Mouse (Mus musculus): ENCODE measurements around the gene Ip6k2. TPM values are rescaled to one million over a fixed set of nuclear protein-coding genes. Genes with fewer than 3 reads are reported as not detected.

Gene Ip6k2
- polyA plus RNA-seq, 1 experiment from 2014 or later = 88.1 TPM

DNA sequence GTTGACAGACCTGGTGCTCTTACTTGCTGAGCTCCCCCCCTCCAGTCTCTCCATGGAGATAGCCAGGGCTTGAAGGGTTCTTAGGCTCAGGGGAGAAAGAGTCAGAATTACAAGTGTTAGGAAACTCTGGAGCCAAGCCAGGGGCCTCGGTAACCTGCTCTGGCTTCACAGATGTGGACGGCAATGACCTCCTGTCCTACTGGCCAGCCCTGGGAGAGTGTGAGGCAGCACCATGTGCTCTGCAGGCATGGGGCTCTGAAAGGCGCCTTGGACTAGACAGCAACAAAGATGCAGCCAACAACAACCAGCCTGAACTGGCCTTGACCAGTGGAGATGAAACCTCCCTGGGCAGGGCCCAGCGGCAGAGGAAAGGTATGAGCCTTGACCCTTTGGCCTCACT lies 63.8 kb downstream of the Ip6k2 start:
- H3K27me3 ChIP-seq (ENCODE audit: insufficient read depth, low read length) = 0 out of 2 replicates have a peak, but pooled peaks cover 14% of the 10 kb centered on the region
- no peak overlapping the region for H3K4me3 ChIP-seq (ENCODE audit: low read depth, low read length)
- TF ChIP-seq CTCF (IDR thresholded peaks at IDR 0.05; ENCODE audit: low read depth) = no peak
- no peak overlapping the region for H3K27ac ChIP-seq (ENCODE audit: low read depth)
- H3K4me1 ChIP-seq (ENCODE audit: insufficient read depth) = no peaks in the 10 kb centered on the region
- DNase-seq = no peak
- H3K4me2 ChIP-seq = no peak overlapping the region
- no peaks in the 10 kb centered on the region for H3K36me3 ChIP-seq (ENCODE audit: insufficient read depth)
- 76% methylated on average over 4 of the region's 4 CpGs for WGBS
- H3K9ac ChIP-seq = no peak overlapping the region
- H3K9me3 ChIP-seq (ENCODE audit: low read depth, low read length) = no peaks in the 10 kb centered on the region
- ATAC-seq (ENCODE audit: insufficient read depth) = no peak

DNA sequence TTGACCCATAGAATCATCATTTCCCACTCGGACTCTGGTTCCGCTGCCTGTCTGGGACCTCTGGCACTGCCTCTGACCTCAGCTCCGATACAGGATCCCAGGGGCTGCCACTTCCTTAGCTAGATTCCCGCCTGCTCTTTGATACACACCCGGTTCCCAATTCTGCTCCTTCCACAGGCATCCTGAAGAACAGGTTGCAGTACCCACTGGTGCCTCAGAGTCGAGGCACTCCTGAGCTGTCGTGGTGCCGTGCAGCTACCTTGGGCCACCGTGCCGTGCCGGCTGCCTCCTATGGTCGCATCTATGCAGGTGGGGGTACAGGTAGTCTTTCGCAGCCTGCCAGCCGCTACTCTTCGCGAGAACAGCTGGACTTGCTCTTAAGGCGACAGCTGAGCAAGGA lies 64.8 kb downstream of the Ip6k2 start:
- H3K4me2 ChIP-seq = no peak overlapping the region
- no peak overlapping the region for H3K4me3 ChIP-seq (ENCODE audit: low read depth, low read length)
- TF ChIP-seq CTCF (IDR thresholded peaks at IDR 0.05; ENCODE audit: low read depth) = no peak
- no peak overlapping the region for H3K27ac ChIP-seq (ENCODE audit: low read depth)
- H3K9me3 ChIP-seq (ENCODE audit: low read depth, low read length) = no peaks in the 10 kb centered on the region
- DNase-seq = no peak
- H3K4me1 ChIP-seq (ENCODE audit: insufficient read depth) = no peaks in the 10 kb centered on the region; the same call in 1 of the 2 replicates
- no peak for ATAC-seq (ENCODE audit: insufficient read depth)
- 0 out of 2 replicates have a peak, but pooled peaks cover 6% of the 10 kb centered on the region for H3K27me3 ChIP-seq (ENCODE audit: insufficient read depth, low read length)
- H3K36me3 ChIP-seq (ENCODE audit: insufficient read depth) = no peaks in the 10 kb centered on the region
- 58% methylated on average over 17 of the region's 17 CpGs for WGBS
- no peak overlapping the region for H3K9ac ChIP-seq

DNA sequence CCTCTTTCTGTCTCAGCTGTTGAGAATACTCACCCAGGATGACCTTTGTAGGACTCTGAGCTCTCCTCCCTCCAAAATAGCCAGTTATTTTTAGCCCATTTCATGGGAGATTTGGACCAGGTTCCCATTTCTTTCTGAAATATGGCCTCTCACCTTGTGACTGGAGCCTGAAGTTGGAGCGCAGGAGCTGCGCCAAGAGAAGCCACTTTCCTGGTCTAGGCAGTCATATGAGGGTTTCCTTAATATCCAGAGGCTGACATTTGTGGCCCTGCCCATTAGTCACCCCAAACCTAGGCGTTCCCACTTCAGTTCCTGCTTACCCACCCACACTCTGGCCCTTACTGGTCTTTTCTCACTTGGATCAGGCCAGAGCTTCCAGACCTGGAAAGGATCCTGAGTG lies 69.4 kb downstream of the Ip6k2 start, which contains the start of gene Slc26a6:
Gene Slc26a6 (plus strand): TSS at position 308 of the 400 bp plus-strand sequence.
- Histone ChIP-seq H3K9me3 (ENCODE audit: low read depth, low read length) (no peaks in the 10 kb centered on the region), H3K4me1 (ENCODE audit: insufficient read depth) (peaks cover 7% of the 10 kb centered on the region; the same call in 1 of the 2 replicates), H3K36me3 (ENCODE audit: insufficient read depth) (peaks cover 9% of the 10 kb centered on the region; the same call in 1 of the 2 replicates), H3K4me3 (ENCODE audit: low read depth, low read length) (peak within 1 kb of the TSS; percentile 71), H3K4me2 (peak within 1 kb of the TSS; percentile 91), H3K27ac (ENCODE audit: low read depth) (peak within 1 kb of the TSS; percentile 94), H3K27me3 (ENCODE audit: insufficient read depth, low read length) (no peaks in the 10 kb centered on the region), H3K9ac (peak within 1 kb of the TSS; percentile 66)
- DNase-seq (no peak), ATAC-seq (ENCODE audit: insufficient read depth) (no peak)
- TF ChIP-seq CTCF (IDR thresholded peaks at IDR 0.05; ENCODE audit: low read depth) = no peak
- 81% methylated on average over 3 of the region's 3 CpGs for WGBS

DNA sequence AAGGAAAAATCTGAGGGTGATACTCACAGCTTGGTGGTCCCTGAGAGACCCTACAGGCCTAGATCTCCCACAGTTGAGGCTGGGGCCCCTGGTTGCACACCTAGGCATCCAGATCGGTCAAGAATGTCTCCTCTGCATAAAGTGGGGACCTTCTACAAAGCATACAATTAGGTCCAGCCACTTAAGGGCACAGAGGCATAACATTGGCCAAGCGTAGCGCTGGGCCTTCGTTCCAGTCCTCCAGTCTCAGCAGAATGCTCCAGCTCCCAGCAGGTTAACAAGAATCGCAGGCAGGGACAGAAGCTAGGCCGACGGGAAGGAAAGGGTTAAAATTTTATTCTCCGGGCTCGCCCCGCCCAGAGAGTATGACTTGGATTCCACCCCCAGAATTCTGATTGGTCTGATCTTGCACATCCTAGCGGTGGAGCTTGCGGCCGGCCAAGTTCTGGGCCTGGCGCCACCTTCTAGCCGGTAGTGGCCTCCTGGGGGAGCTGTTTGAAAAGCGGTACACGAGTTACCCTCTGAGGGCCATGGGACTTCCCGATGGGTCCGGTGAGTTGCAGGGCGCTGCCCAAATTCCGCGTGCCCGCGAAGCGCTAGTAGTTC lies 70.1 kb downstream of the Ip6k2 start:
- peak; percentile 97 for DNase-seq
- peak; percentile 92 for ATAC-seq (ENCODE audit: insufficient read depth)
- TF ChIP-seq CTCF (IDR thresholded peaks at IDR 0.05; ENCODE audit: low read depth) = peak; percentile 78
- Histone ChIP-seq H3K4me1 (ENCODE audit: insufficient read depth) (peaks cover 7% of the 10 kb centered on the region; the same call in 1 of the 2 replicates), H3K9ac (peak overlapping the region; percentile 66), H3K27ac (ENCODE audit: low read depth) (peak overlapping the region; percentile 94), H3K9me3 (ENCODE audit: low read depth, low read length) (no peaks in the 10 kb centered on the region), H3K4me3 (ENCODE audit: low read depth, low read length) (peak overlapping the region; percentile 71), H3K4me2 (peak overlapping the region; percentile 91), H3K36me3 (ENCODE audit: insufficient read depth) (peaks cover 16% of the 10 kb centered on the region; the same call in 1 of the 2 replicates), H3K27me3 (ENCODE audit: insufficient read depth, low read length) (no peaks in the 10 kb centered on the region)
- 2% methylated on average over 25 of the region's 25 CpGs for WGBS

DNA sequence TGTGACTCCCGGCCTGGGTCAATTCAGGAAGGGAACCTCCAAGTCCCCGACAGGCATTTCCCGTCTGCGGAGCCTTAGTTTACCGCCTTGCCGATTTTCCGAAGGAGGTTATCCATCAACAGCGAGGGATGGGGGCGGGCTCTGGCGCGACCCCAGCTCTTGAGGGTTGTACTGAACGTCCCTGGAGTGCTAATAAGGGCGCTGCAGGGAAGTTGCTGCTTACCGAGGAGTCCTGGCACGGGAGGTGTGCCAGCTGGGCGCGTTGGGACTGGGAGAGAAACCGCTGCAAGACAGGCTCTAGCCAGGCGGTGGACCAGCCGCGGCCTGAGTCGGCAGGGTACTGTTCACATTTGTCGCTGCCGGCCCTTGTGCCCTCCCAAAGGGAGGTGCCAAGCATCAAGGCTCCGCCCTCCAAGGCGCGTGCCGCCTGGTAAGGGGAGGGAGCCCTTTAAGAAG lies 70.7 kb downstream of the Ip6k2 start:
- DNase-seq (peak; percentile 95), ATAC-seq (ENCODE audit: insufficient read depth) (peak; percentile 89)
- Histone ChIP-seq H3K9ac (peak overlapping the region; percentile 66), H3K4me2 (peak overlapping the region; percentile 91), H3K9me3 (ENCODE audit: low read depth, low read length) (no peaks in the 10 kb centered on the region), H3K27me3 (ENCODE audit: insufficient read depth, low read length) (no peaks in the 10 kb centered on the region), H3K4me1 (ENCODE audit: insufficient read depth) (peaks cover 7% of the 10 kb centered on the region; the same call in 1 of the 2 replicates), H3K4me3 (ENCODE audit: low read depth, low read length) (peak overlapping the region; percentile 71), H3K36me3 (ENCODE audit: insufficient read depth) (peaks cover 19% of the 10 kb centered on the region; the same call in 1 of the 2 replicates), H3K27ac (ENCODE audit: low read depth) (peak overlapping the region; percentile 94)
- 0% methylated on average over 28 of the region's 28 CpGs for WGBS
- no peak for TF ChIP-seq CTCF (IDR thresholded peaks at IDR 0.05; ENCODE audit: low read depth)

DNA sequence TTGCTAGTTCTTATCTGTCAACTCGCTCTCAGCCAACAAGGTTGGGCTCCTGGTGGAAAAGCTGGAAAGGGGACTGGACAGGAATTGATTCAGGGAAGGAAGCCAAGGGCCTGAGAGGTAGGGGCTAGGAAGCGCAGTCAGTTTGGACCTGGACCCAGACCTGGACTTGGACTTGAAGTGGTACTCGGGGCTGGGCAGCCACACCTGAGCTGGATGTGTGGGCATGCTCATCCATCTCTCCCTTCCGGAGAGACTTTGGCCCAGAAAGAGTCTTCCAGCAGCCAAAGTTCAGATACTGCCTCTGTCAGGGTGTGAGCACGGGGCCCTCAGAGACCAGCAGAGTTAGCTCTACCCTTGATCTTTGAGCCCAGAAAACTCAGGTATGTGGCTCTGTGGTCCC lies 71.7 kb downstream of the Ip6k2 start:
- Histone ChIP-seq H3K9ac (peak overlapping the region; percentile 28; the same call in 1 of the 2 replicates), H3K27me3 (ENCODE audit: insufficient read depth, low read length) (no peaks in the 10 kb centered on the region), H3K9me3 (ENCODE audit: low read depth, low read length) (no peaks in the 10 kb centered on the region), H3K36me3 (ENCODE audit: insufficient read depth) (peaks cover 19% of the 10 kb centered on the region; the same call in 1 of the 2 replicates), H3K4me3 (ENCODE audit: low read depth, low read length) (no peak overlapping the region), H3K4me2 (peak overlapping the region; percentile 91), H3K4me1 (ENCODE audit: insufficient read depth) (peaks cover 7% of the 10 kb centered on the region; the same call in 1 of the 2 replicates), H3K27ac (ENCODE audit: low read depth) (no peak overlapping the region; the same call in 1 of the 2 replicates)
- no peak for TF ChIP-seq CTCF (IDR thresholded peaks at IDR 0.05; ENCODE audit: low read depth)
- WGBS = 45% methylated on average over 5 of the region's 5 CpGs
- DNase-seq (peak; percentile 8), ATAC-seq (ENCODE audit: insufficient read depth) (no peak)

Small RNA genes lying within 50 kb of the gene (microRNA-seq; reads per million reads assigned to microRNA genes)
- gene Gm23156 (ENCODE audit: borderline number of aligned reads) = not detected

Other genes starting within 250 kb of the Ip6k2 start
- 199 and 202 TPM in 2 replicates for gene Impdh2, start 223.5 kb upstream of the Ip6k2 start, polyA plus RNA-seq (2014; fragmentation: Nextera tagmentation; extraction: Ambion mirVana)
- gene Ndufaf3, start 216.4 kb upstream of the Ip6k2 start, polyA plus RNA-seq (2014; fragmentation: Nextera tagmentation; extraction: Ambion mirVana) = 39.7 and 46.9 TPM in 2 replicates
- gene Dalrd3, start 213.9 kb upstream of the Ip6k2 start, polyA plus RNA-seq (2014; fragmentation: Nextera tagmentation; extraction: Ambion mirVana) = 112 and 127 TPM in 2 replicates
- gene Wdr6, start 205.1 kb upstream of the Ip6k2 start, polyA plus RNA-seq (2014; fragmentation: Nextera tagmentation; extraction: Ambion mirVana) = 106 and 117 TPM in 2 replicates
- gene P4htm, start 186.1 kb upstream of the Ip6k2 start, polyA plus RNA-seq (2014; fragmentation: Nextera tagmentation; extraction: Ambion mirVana) = 5.7 and 6.1 TPM in 2 replicates
- 41.6 and 44.9 TPM in 2 replicates for gene Arih2, start 134.4 kb upstream of the Ip6k2 start, polyA plus RNA-seq (2014; fragmentation: Nextera tagmentation; extraction: Ambion mirVana)
- gene Slc25a20, start 121.7 kb upstream of the Ip6k2 start, polyA plus RNA-seq (2014; fragmentation: Nextera tagmentation; extraction: Ambion mirVana) = 27.6 and 29.6 TPM in 2 replicates
- 35.0 and 38.1 TPM in 2 replicates for gene Prkar2a, start 94.5 kb upstream of the Ip6k2 start, polyA plus RNA-seq (2014; fragmentation: Nextera tagmentation; extraction: Ambion mirVana)
- 11.3 and 14.4 TPM in 2 replicates for gene Nckipsd, start 24.6 kb downstream of the Ip6k2 start, polyA plus RNA-seq (2014; fragmentation: Nextera tagmentation; extraction: Ambion mirVana)
- 0.14 and 0.17 TPM in 2 replicates for gene Celsr3, start 42.5 kb downstream of the Ip6k2 start, polyA plus RNA-seq (2014; fragmentation: Nextera tagmentation; extraction: Ambion mirVana)
- gene Slc26a6, start 69.5 kb downstream of the Ip6k2 start, polyA plus RNA-seq (2014; fragmentation: Nextera tagmentation; extraction: Ambion mirVana) = 10.7 and 12.0 TPM in 2 replicates
- gene Tmem89, start 130.8 kb downstream of the Ip6k2 start, polyA plus RNA-seq (2014; fragmentation: Nextera tagmentation; extraction: Ambion mirVana) = not detected in 2 replicates
- 446 and 454 TPM in 2 replicates for gene Uqcrc1, start 152.8 kb downstream of the Ip6k2 start, polyA plus RNA-seq (2014; fragmentation: Nextera tagmentation; extraction: Ambion mirVana)
- 1.7 and 2.1 TPM in 2 replicates for gene Col7a1, start 169.8 kb downstream of the Ip6k2 start, polyA plus RNA-seq (2014; fragmentation: Nextera tagmentation; extraction: Ambion mirVana)
- gene Ucn2, start 202.2 kb downstream of the Ip6k2 start, polyA plus RNA-seq (2014; fragmentation: Nextera tagmentation; extraction: Ambion mirVana) = not detected in 2 replicates
- 7.6 and 9.7 TPM in 2 replicates for gene Pfkfb4, start 208.0 kb downstream of the Ip6k2 start, polyA plus RNA-seq (2014; fragmentation: Nextera tagmentation; extraction: Ambion mirVana)

All from lung, embryonic 14.5 days (tissue).